Mouse (Mus musculus): ENCODE data around the gene Vipr1. TPM values are rescaled to one million over a fixed set of nuclear protein-coding genes. Genes with fewer than 3 reads are reported as not detected.

Gene Vipr1
- polyA plus RNA-seq, 1 experiment from 2014 or later, result 0.51 TPM

DNA sequence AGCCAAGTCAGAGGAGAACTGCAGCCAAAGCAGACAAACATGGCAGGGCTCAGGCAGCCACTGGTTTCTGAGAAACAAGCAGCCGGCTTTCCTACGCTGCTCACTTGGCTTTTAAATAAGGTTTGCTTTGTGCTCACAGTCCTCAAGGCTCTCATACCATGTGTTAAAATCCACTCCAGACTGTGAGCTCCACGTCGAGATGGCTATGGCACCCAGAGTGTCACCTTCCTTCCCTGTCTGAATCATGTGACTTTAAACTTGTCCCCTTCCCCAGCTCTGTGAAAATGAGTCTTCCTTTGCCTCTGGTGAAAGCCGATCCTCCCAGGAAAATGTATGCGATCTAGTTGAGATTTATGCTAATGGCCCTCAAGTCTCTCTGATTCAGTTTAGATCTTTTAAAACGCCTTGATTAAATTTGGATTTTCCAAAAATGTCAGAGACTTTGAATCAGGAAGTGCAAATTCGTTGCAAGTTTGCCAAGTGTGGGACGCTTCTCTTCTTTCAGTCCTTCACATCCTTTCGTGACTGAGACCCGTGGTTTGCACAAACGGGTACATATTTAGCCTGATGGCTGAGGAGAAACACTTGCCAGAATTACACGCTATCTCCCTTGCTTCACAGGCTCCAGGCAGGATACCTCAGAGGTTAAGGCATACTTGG, 42.2 kb upstream of the Vipr1 start:
- ATAC-seq (ENCODE audit: low FRiP score, low TSS enrichment), result no peak
- H3K9ac ChIP-seq (ENCODE audit: low read length), result no peak overlapping the region
- no peak for DNase-seq (ENCODE audit: low spot score)
- H3K27me3 ChIP-seq (ENCODE audit: control insufficient read depth, insufficient read depth, low read length), result no peaks in the 10 kb centered on the region
- 28% methylated on average over 13 of the region's 13 CpGs for WGBS
- H3K27ac ChIP-seq (replicated peaks), result no peak overlapping the region
- H3K9me3 ChIP-seq (ENCODE audit: control insufficient read depth, low read length), result no peaks in the 10 kb centered on the region
- TF ChIP-seq EP300 (optimal IDR thresholded peaks at IDR 0.05), result no peak
- no peak for TF ChIP-seq CTCF (IDR thresholded peaks at IDR 0.05; ENCODE audit: low read depth)
- no peak overlapping the region for H3K4me2 ChIP-seq (replicated peaks; ENCODE audit: low read depth)
- no peaks in the 10 kb centered on the region for H3K4me1 ChIP-seq (replicated peaks; ENCODE audit: control insufficient read depth, insufficient read depth)
- no peaks in the 10 kb centered on the region for H3K36me3 ChIP-seq (ENCODE audit: control insufficient read depth, insufficient read depth, low read length)
- no peak overlapping the region for H3K4me3 ChIP-seq (ENCODE audit: low read depth, low read length)

DNA sequence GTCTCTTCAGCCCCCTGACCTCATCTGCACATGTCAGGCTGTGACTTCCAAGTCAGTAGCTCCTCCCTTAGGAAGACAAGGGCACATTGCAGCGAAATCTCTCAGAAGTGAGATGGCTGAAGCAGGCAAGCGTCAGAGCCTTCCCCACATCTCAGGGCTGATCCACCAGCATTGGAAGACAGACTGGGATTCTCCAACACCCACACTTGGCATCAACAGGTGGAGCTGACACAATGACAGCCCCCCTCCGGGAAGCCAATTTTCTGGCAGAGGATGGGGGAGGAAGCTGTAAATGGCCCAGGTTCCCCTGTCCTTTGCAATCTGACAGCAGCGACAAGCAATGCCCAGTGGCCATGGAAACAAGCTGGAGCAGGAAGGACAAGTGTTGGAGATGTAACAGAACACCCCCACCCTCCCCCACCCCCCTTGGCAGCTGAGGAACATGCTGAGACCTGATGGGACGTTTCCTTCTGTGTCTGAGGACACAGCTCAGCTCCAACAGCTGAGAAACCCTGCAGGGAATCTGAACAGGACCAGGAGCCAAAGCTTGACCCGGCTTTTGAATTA, 41.6 kb upstream of the Vipr1 start:
- Histone ChIP-seq H3K4me2 (replicated peaks; ENCODE audit: low read depth) (no peak overlapping the region), H3K27me3 (ENCODE audit: control insufficient read depth, insufficient read depth, low read length) (no peaks in the 10 kb centered on the region), H3K9ac (ENCODE audit: low read length) (no peak overlapping the region), H3K9me3 (ENCODE audit: control insufficient read depth, low read length) (no peaks in the 10 kb centered on the region), H3K4me1 (replicated peaks; ENCODE audit: control insufficient read depth, insufficient read depth) (no peaks in the 10 kb centered on the region), H3K4me3 (ENCODE audit: low read depth, low read length) (no peak overlapping the region), H3K36me3 (ENCODE audit: control insufficient read depth, insufficient read depth, low read length) (no peaks in the 10 kb centered on the region), H3K27ac (replicated peaks) (no peak overlapping the region)
- 25% methylated on average over 6 of the region's 6 CpGs for WGBS
- no peak for TF ChIP-seq CTCF (IDR thresholded peaks at IDR 0.05; ENCODE audit: low read depth)
- no peak for TF ChIP-seq EP300 (optimal IDR thresholded peaks at IDR 0.05)
- DNase-seq (ENCODE audit: low spot score) (no peak), ATAC-seq (ENCODE audit: low FRiP score, low TSS enrichment) (no peak)

DNA sequence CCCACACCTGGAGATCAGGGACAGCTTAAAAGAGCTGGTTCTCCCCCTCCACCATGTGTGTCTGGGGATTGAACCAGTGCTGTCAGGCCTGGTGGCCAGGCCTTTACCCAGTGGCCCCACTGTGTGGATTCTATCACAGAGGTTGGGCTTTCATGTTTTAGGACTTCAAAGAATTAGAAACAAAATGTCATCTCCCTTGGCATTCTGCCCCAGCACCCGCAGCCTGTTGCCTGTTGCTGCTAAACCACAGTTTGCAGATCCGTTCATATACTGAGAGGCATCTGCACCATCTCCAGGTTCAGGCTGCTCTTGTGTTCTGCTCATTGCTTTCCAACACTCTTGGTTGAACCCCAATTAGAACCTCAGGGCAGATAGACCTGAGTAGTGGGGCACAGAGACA, 40.1 kb upstream of the Vipr1 start:
- H3K27ac ChIP-seq (replicated peaks), result no peak overlapping the region
- ATAC-seq (ENCODE audit: low FRiP score, low TSS enrichment), result no peak
- DNase-seq (ENCODE audit: low spot score), result no peak
- no peaks in the 10 kb centered on the region for H3K4me1 ChIP-seq (replicated peaks; ENCODE audit: control insufficient read depth, insufficient read depth)
- 65% methylated on average over 2 of the region's 2 CpGs for WGBS
- no peaks in the 10 kb centered on the region for H3K27me3 ChIP-seq (ENCODE audit: control insufficient read depth, insufficient read depth, low read length)
- H3K9ac ChIP-seq (ENCODE audit: low read length), result no peak overlapping the region
- no peaks in the 10 kb centered on the region for H3K36me3 ChIP-seq (ENCODE audit: control insufficient read depth, insufficient read depth, low read length)
- no peak overlapping the region for H3K4me3 ChIP-seq (ENCODE audit: low read depth, low read length)
- TF ChIP-seq EP300 (optimal IDR thresholded peaks at IDR 0.05) (no peak), CTCF (IDR thresholded peaks at IDR 0.05; ENCODE audit: low read depth) (no peak)
- H3K9me3 ChIP-seq (ENCODE audit: control insufficient read depth, low read length), result no peaks in the 10 kb centered on the region
- no peak overlapping the region for H3K4me2 ChIP-seq (replicated peaks; ENCODE audit: low read depth)

DNA sequence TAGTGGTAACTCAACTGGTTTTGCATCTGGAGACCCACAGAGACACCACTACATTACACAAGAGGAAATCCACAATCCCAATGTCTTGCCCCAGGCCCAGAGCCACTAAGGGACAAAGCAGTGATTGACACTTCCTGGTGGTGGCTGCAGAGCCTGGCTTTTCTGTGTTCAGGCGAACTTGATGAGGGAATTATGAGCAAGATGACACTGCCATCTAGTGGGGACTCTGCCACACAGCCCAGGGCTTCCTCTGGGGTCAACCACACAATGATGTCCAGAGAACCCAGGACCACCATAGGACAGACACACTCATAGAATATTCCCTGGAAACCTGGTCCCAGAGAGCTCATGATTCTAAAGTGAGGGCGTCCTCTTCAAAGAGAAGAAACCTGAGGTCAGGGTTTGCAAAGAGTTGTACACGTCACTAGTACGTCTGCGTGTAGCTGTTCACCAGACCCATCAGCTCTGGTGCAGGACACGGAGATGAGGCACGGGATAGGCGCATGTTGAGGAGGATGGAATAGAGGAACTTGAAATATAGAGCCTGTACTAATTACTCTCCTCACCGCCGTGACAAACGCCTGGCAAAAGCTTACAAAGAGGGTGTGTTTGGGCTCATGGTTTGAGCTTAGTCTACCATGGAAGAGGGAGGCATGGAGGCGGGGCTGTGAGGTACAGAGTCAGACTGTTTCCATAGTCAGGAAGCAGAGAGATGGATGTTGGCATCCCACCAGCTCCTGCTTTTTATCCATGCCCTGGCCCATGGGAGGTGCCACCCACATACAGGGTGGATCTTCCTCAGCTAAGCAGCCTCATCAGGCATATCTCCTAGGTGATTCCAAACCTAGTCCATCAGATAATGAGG, 36.9 kb upstream of the Vipr1 start:
- DNase-seq (ENCODE audit: low spot score) (peak; percentile 74), ATAC-seq (ENCODE audit: low FRiP score, low TSS enrichment) (peak; percentile 44)
- TF ChIP-seq CTCF (IDR thresholded peaks at IDR 0.05; ENCODE audit: low read depth) (peak; percentile 94), EP300 (optimal IDR thresholded peaks at IDR 0.05) (no peak)
- no peaks in the 10 kb centered on the region for H3K4me1 ChIP-seq (replicated peaks; ENCODE audit: control insufficient read depth, insufficient read depth)
- no peak overlapping the region for H3K4me3 ChIP-seq (ENCODE audit: low read depth, low read length)
- 51% methylated on average over 12 of the region's 12 CpGs for WGBS
- no peak overlapping the region for H3K27ac ChIP-seq (replicated peaks)
- no peaks in the 10 kb centered on the region for H3K36me3 ChIP-seq (ENCODE audit: control insufficient read depth, insufficient read depth, low read length)
- H3K9me3 ChIP-seq (ENCODE audit: control insufficient read depth, low read length), result no peaks in the 10 kb centered on the region
- no peak overlapping the region for H3K9ac ChIP-seq (ENCODE audit: low read length)
- no peaks in the 10 kb centered on the region for H3K27me3 ChIP-seq (ENCODE audit: control insufficient read depth, insufficient read depth, low read length)
- no peak overlapping the region for H3K4me2 ChIP-seq (replicated peaks; ENCODE audit: low read depth)

DNA sequence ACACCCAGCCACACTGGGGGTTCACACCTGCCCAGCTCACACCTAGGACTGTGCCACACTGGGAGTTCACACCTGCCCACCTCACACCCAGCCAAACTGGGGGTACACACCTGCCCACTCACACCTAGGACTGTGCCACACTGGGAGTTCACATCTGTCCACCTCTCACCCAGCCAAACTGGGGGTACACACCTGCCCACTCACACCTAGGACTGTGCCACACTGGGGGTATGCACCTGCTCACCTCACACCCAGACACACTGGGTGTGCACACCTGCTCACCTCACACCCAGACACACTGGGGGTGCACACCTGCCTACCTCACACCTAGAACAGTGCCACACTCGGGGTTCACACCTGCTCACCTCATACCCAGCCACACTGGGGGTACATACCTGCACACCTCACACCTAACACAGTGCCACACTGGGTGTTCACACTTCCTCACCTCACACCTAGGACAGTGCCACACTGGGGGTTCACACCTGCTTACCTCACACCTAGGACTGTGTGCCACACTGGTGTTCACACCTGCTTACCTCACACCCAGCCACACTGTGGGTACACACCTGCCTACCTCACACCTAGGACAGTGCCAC, 35.9 kb upstream of the Vipr1 start:
- H3K4me3 ChIP-seq (ENCODE audit: low read depth, low read length), result no peak overlapping the region
- H3K27ac ChIP-seq (replicated peaks), result no peak overlapping the region
- no peaks in the 10 kb centered on the region for H3K9me3 ChIP-seq (ENCODE audit: control insufficient read depth, low read length)
- no peaks in the 10 kb centered on the region for H3K27me3 ChIP-seq (ENCODE audit: control insufficient read depth, insufficient read depth, low read length)
- H3K4me1 ChIP-seq (replicated peaks; ENCODE audit: control insufficient read depth, insufficient read depth), result no peaks in the 10 kb centered on the region
- WGBS, result 73% methylated on average over 1 of the region's 1 CpGs
- DNase-seq (ENCODE audit: low spot score) (no peak), ATAC-seq (ENCODE audit: low FRiP score, low TSS enrichment) (peak; percentile 51; the same call in 1 of the 2 replicates)
- TF ChIP-seq CTCF (IDR thresholded peaks at IDR 0.05; ENCODE audit: low read depth), result no peak
- no peak for TF ChIP-seq EP300 (optimal IDR thresholded peaks at IDR 0.05)
- no peaks in the 10 kb centered on the region for H3K36me3 ChIP-seq (ENCODE audit: control insufficient read depth, insufficient read depth, low read length)
- no peak overlapping the region for H3K4me2 ChIP-seq (replicated peaks; ENCODE audit: low read depth)
- H3K9ac ChIP-seq (ENCODE audit: low read length), result no peak overlapping the region

All from stomach, postnatal 0 days (tissue).